Mouse (Mus musculus): Measurements from ENCODE around the gene Klf17. TPM values are rescaled to one million over a fixed set of nuclear protein-coding genes. Genes with fewer than 3 reads are reported as not detected.

Klf17 gene
- polyA plus RNA-seq, 1 experiment from 2014 or later: not detected

DNA sequence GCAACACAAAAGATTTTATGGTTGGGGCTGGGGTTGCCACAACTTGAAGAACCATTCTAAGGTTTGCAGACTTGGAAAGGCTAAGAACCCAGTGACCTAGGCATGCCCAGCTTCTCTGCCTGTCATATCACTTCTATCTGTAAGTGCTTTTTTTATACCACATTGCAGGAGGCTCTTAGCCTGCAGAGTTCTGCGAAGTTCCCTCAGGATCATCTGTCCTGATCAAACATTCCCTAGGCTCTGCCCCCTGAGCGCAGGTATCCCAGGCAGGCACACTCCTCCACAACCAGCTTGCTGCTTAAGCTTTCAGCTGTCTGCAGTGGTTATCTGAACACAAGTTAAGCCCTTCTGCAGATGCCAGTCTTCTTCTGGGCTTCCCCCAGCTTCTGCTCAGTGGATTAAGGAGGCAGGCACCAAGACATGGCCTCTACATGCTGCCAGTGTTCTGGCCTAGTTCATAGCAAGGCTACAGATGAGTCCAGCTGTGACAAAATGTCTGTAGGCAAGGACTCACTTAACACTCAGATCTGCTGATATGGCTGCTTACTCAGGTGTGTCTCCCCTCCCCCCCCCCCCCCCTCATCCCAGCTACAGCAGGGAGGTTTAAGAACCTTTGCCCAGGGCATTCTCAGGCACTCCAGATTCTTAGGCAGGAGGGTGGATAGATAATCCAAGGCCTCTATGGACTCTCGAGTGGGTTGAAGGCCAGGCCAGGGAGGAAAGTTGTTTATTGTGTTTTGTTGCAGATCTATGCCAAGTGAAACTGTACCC, 56.5 kb downstream of the Klf17 start:
- Histone ChIP-seq H3K9me3 (replicated peaks; ENCODE audit: control insufficient read depth, low read length) (no peaks in the 10 kb centered on the region), H3K36me3 (ENCODE audit: control insufficient read depth, insufficient read depth, low read length) (no peaks in the 10 kb centered on the region), H3K4me1 (ENCODE audit: control insufficient read depth, insufficient read depth, low read length) (no peaks in the 10 kb centered on the region), H3K27ac (ENCODE audit: low read depth, low read length) (no peak overlapping the region), H3K4me2 (ENCODE audit: low read length) (no peak overlapping the region), H3K27me3 (replicated peaks; ENCODE audit: control insufficient read depth, insufficient read depth, low read length) (no peaks in the 10 kb centered on the region), H3K9ac (ENCODE audit: low read length) (no peak overlapping the region), H3K4me3 (ENCODE audit: low read depth, low read length) (no peak overlapping the region)
- DNase-seq (ENCODE audit: low spot score) (no peak), ATAC-seq (no peak)
- WGBS: 68% methylated on average over 3 of the region's 3 CpGs

Other genes with a start within 250 kb of the Klf17 start
- 225 and 247 TPM in 2 replicates for gene Eri3, start 215.3 kb downstream of the Klf17 start, polyA plus RNA-seq (2014; fragmentation: Nextera tagmentation; extraction: Ambion mirVana)
- 94.9 and 97.6 TPM in 2 replicates for gene Dmap1, start 83.4 kb downstream of the Klf17 start, polyA plus RNA-seq (2014; fragmentation: Nextera tagmentation; extraction: Ambion mirVana)
- gene Gm12845, start 41.2 kb downstream of the Klf17 start, polyA plus RNA-seq (2014; fragmentation: Nextera tagmentation; extraction: Ambion mirVana): not detected in 2 replicates
- gene Slc6a9, start 68.9 kb upstream of the Klf17 start, polyA plus RNA-seq (2014; fragmentation: Nextera tagmentation; extraction: Ambion mirVana): 8.0 and 9.6 TPM in 2 replicates
- 1.5 and 1.6 TPM in 2 replicates for gene Ccdc24, start 106.9 kb upstream of the Klf17 start, polyA plus RNA-seq (2014; fragmentation: Nextera tagmentation; extraction: Ambion mirVana)
- gene B4galt2, start 117.8 kb upstream of the Klf17 start, polyA plus RNA-seq (2014; fragmentation: Nextera tagmentation; extraction: Ambion mirVana): 49.1 and 50.6 TPM in 2 replicates
- gene Atp6v0b, start 121.7 kb upstream of the Klf17 start, polyA plus RNA-seq (2014; fragmentation: Nextera tagmentation; extraction: Ambion mirVana): 483 and 520 TPM in 2 replicates
- 26.8 and 31.9 TPM in 2 replicates for gene Dph2, start 126.4 kb upstream of the Klf17 start, polyA plus RNA-seq (2014; fragmentation: Nextera tagmentation; extraction: Ambion mirVana)
- 64.1 and 66.2 TPM in 2 replicates for gene Ipo13, start 149.4 kb upstream of the Klf17 start, polyA plus RNA-seq (2014; fragmentation: Nextera tagmentation; extraction: Ambion mirVana)
- gene Artn, start 164.1 kb upstream of the Klf17 start, polyA plus RNA-seq (2014; fragmentation: Nextera tagmentation; extraction: Ambion mirVana): 0.22 and 0.36 TPM in 2 replicates